Mouse (Mus musculus) 416B (cell line): ENCODE data around the gene Phf14.
"Not testable (repeated sequence)": the region's sequence is repeated elsewhere in the genome, so short reads cannot be mapped to it uniquely, and the experiment has no call there.

Experiments used
- DNase-seq: peaks from one replicate; pipeline ENCODE4 v3.0.0; 2011; ENCODE audit warnings: low read depth

Phf14 gene

DNA sequence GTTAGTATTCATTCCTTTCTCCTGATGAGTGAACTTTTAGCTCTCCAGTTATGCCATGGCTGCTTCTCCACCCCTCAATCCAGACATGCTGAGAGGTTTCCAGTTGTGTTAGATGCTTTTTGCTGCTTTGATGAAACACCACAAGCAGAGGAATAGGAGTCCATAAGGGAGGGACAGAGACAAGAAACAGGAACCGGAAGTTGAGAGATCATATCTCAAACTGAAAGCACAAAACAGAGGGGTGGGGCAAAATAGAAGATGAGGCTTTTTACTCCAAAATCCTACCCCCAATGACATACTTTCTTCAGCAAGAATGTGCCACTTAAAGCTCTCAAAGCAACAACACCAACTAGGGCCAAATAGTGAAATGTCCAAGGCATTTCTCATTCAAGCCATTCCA, 188.1 kb downstream of the Phf14 start:
- peak; percentile 45 for DNase-seq

GRCm38 (mm10) chr6:12097125-12097524, 189.5 kb downstream of the Phf14 start:
- DNase-seq: no peak

DNA sequence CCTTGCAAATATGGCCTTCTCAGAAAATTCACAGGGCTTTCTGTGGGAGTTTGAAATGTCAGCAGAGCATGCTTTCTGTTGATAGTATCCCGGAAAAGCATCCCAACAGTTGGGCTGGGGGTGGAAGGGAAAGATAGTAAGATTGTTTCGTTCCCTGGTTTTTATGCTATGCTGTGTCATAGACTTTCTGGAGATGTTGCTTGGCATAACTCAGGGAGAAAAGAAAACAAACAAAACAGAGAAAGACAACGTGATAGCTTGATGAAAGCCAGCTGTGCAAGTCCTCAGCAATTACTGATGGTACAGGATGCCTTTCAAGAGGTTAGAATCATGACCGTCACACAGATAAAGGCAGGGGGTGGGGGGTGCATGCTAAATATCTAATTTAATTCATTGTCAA, 197.5 kb downstream of the Phf14 start:
- no peak for DNase-seq

GRCm38 (mm10) chr6:12107326-12107725, 199.7 kb downstream of the Phf14 start:
- no peak for DNase-seq

- no peak for DNase-seq
Measured at GRCm38 (mm10) chr6:12107786-12108185, 200.2 kb downstream of the Phf14 start.

DNA sequence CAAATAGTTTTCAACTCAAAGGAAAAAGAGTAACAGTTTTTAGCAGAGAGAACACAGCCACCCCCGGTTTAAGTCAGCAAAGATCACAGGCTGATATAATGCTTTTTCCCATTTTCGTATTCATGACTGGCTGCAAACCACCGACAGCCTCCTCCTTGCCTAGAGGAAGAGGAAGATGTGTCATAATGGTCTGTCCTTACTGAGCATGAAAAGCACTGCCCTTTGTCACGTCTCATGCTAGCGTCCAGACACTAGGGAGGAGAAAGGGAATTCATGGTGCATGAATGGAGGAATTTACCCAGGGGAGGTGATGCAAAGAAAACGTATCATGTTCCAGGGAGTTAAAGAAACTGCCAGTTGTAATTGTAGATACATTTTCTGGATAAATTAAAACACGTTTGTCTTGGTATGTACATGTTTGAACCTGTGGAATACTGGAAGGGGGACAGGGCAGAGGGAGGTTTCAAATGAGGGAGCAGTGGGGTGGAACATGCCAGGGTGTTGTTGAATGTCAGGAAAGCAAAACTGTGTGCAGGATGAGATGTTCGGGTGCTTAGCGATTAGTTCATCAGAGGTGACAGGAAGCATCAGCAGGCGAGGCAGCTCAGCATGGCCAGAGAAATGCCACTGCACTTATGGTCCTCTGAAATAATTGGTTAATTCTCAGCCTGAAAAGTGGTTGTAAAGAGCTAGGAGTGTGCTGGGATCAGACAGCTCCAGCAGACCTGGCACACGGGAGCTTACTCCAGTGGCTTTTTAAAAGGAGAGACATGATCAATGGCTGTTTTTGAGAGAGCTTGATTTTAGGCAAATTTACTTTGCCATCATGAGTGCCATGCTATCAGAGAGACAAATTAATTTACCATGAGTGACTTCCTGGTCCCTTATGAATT, 209.6 kb downstream of the Phf14 start:
- peak; percentile 75 for DNase-seq

DNA sequence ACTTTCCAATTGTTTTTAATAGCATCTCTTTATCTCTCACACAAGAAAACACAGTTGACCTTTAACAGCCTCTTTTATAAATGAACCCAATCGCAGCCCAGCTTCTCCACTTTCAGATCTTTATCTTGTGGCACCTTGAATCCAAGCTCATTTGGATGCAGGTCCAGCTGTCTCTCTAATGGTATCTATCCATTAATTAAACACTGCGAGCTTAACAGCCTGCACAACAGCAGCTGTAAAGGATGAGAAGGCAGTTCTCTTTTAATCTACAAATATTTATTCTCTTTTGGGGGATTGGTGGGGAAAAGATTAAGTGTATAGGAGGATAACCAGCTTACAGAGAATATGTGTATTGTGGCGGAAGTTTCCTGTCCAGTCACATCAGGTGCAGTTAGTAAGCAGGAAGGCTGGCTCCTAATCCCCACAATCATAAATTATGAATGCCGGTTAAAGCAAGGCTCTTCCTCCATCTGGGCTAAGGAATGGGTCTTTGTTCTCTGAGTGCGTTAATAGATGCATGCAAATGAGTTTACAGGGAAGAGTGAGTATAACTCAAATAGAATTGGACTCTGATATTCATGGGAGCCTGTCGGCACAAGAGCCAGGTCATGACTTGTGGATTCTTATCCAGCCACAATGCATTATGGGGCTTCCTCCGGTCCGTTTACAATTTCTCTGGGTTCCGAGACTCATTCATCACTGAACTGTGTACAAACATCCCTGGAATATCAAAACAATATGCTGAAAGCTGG, 210.4 kb downstream of the Phf14 start:
- no peak for DNase-seq

- DNase-seq: no peak
Measured at GRCm38 (mm10) chr6:12122759-12123158, 215.2 kb downstream of the Phf14 start.

DNA sequence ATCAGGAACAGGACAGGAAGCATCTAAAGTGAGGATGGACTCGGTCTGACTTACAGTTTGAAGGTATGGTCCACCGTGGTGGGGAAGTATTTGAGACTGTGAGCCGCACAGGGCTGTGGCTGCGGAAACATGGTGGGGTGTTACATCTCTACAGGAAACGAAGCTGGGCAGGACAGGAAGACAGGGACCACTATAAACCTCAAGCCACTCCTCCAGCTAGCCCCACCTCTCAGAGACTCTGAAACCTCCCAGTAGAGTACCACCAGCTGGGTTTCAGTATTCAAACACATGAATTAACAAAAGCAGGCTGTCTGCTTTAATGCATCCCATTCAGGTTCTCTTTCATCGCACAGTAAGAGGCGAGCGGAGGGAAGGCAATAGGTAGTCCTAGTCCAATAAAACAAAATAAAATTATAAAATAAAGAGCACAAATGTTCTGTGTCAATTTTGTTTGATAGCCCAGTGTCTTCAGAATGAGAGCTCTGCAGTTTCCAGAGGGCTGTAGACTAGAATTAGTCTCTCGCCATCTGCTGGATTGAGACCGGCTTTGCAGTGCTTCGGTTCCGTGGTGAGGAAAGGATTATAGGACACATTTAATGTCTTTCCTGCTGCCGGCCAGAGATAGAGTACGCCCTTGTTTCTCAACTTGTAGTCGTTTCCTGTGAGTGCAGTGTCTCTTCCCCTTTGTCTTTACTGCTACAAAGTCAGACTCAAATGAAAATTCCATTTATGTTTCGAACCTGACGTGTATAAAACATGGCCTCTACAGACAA, 217.6 kb downstream of the Phf14 start:
- peak; percentile 95 for DNase-seq

DNA sequence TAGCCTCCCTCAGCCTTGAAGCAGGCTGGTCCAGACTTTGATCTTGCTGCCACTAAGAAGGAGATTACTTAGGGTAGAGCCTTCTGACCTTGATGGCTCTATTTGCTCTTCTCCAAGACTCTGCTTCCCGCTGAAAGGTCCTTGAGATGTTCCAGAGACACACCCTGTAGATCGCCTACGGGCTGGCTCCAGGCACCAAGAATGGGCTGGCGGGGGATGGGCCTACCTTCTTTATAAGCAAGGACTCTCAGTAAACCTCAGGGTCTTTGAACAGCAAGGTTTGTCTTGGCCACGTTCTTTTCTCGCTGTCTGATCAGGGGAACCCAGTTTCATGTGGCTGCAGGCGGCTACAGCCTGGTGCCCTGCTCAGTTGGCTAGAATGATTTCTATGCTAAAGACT, 219.0 kb downstream of the Phf14 start:
- not testable (repeated sequence) for DNase-seq

- peak; percentile 69 for DNase-seq
Measured at GRCm38 (mm10) chr6:12127287-12127686, 219.7 kb downstream of the Phf14 start.
